Mouse (Mus musculus) spleen, adult 2 months (tissue): ENCODE measurements at regions not wholly inside any gene's neighbourhood (a gene's known extent, or its start where the extent isn't known, plus 50 kb on each side); places are given as distances from the start of the nearest gene placed in this dataset.

Experiments used
- CTCF ChIP-seq: fragments of 200-500 bp; IDR thresholded peaks from 2 replicates; pipeline ENCODE4 v1.5.1; 2011; ENCODE audit warnings: mild to moderate bottlenecking, inconsistent platforms; ENCODE audit not compliant: insufficient read depth, insufficient read length, insufficient replicate concordance; ENCODE audit errors: extremely low read depth
- POLR2A ChIP-seq: fragments of 200-500 bp; IDR thresholded peaks from 2 replicates; pipeline ENCODE4 v1.6.1; 2011; ENCODE audit warnings: low read depth, low read length, inconsistent platforms

GRCm38 (mm10) chr5:64574386-64574785 is 228.8 kb upstream of the Klf3 start:
- no peak for TF ChIP-seq CTCF
- no peak for TF ChIP-seq POLR2A
